Comparison of ENCODE assay signal across 12 mouse cellular contexts in the genomic region with DNA sequence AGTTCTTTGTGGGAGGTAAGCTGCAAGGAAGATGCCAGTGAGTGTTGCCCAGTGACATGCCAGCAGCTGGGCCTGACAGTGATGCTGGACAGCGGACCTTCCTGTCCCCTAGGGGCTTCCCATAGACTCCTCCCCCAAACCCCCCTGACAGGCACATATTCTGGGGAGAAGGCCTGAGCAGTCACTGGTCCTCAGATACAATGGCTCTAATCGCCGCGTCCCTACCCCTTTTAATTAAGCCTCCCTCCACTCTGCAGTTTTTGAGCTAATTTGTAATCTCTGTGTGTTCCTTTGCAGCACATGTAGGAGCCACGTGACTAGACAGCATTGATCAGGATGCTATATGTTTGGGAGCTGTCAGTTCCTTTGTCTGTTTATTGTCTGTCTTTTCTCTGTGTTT. TPM values are rescaled to one million over a fixed set of nuclear protein-coding genes. Genes with fewer than 3 reads are reported as not detected.
A peak's percentile ranks its signal among the peaks of the same experiment; 100 is the strongest.
DNase-seq lines count a peak whose midpoint lies in the region; ATAC-seq and TF ChIP-seq lines count a peak whose summit lies in the region.
"Had no signal": no experiment of that assay in that cellular context is flagged by ENCODE, and none has a peak within 500 bp of the region (broad histone marks: within the 10 kb centered on the region; RNA-seq: fewer than 3 reads in every experiment).

No protein-coding gene starts in this region.

- peak overlapping the region; percentile 54; the same call in 1 of the 2 replicates for H3K27ac ChIP-seq in layer of hippocampus, adult 2 months
- H3K27ac ChIP-seq in forebrain, embryonic 14.5 days (ENCODE audit: low read depth, low read length) = peak overlapping the region; percentile 75
- peak overlapping the region; percentile 3; the same call in 1 of the 2 replicates for H3K27ac ChIP-seq in midbrain, embryonic 11.5 days (ENCODE audit: low read depth, low read length)
- H3K27ac ChIP-seq: lung, embryonic 15.5 days had no signal

- H3K4me3 ChIP-seq in layer of hippocampus, adult 2 months = no peak overlapping the region
- no peak overlapping the region for H3K4me3 ChIP-seq in forebrain, embryonic 14.5 days (ENCODE audit: low read depth, low read length)
- H3K4me3 ChIP-seq in midbrain, embryonic 11.5 days (ENCODE audit: low read depth, low read length) = no peak overlapping the region
- H3K4me3 ChIP-seq: lung, embryonic 15.5 days had no signal

- H3K9me3 ChIP-seq in forebrain, embryonic 14.5 days (replicated peaks; ENCODE audit: control insufficient read depth, low read length) = no peaks in the 10 kb centered on the region
- H3K9me3 ChIP-seq in midbrain, embryonic 11.5 days (ENCODE audit: control insufficient read depth, low read length) = no peaks in the 10 kb centered on the region
- H3K9me3 ChIP-seq: lung, embryonic 15.5 days had no signal

- 4% methylated on average over 5 of the region's 5 CpGs for WGBS in forebrain, embryonic 14.5 days
- 20% methylated on average over 5 of the region's 5 CpGs for WGBS in midbrain, embryonic 11.5 days

- peak; percentile 77 for ATAC-seq in forebrain, embryonic 14.5 days
- ATAC-seq in midbrain, embryonic 11.5 days (ENCODE audit: low FRiP score) = peak; percentile 93
- ATAC-seq: intestine, embryonic 16.5 days had no signal

- peaks cover 27% of the 10 kb centered on the region for H3K4me1 ChIP-seq in forebrain, embryonic 14.5 days (ENCODE audit: control insufficient read depth, insufficient read depth, low read length)
- peaks cover 24% of the 10 kb centered on the region for H3K4me1 ChIP-seq in midbrain, embryonic 11.5 days (ENCODE audit: control insufficient read depth, insufficient read depth, low read length)

- H3K9ac ChIP-seq in forebrain, embryonic 14.5 days (ENCODE audit: low read length) = 0 out of 2 replicates have a peak overlapping the region, but pooled peaks have one; percentile 5
- H3K9ac ChIP-seq in midbrain, embryonic 11.5 days (ENCODE audit: low read length) = no peak overlapping the region
- H3K9ac ChIP-seq: lung, embryonic 15.5 days had no signal

- TF ChIP-seq CTCF in layer of hippocampus, adult 2 months (conservative IDR thresholded peaks at IDR 0.05) = no peak

- no peak for DNase-seq in layer of hippocampus, adult 2 months (ENCODE audit: low spot score in 2 of 2)
- no peak for DNase-seq in layer of hippocampus, adult 8-10 months (ENCODE audit: low spot score in 2 of 2)
- peak; percentile 66 for DNase-seq in forebrain, embryonic 14.5 days (ENCODE audit: low spot score)
- DNase-seq in midbrain, embryonic 11.5 days (ENCODE audit: low spot score, missing footprints) = peak; percentile 91
- DNase-seq in retina, postnatal 1 day = peak; percentile 72
- DNase-seq in adrenal gland, adult 18-20 months (ENCODE audit: low spot score in 2 of 2) = no peak
- no peak for DNase-seq in gastrocnemius, postnatal 10 days
- DNase-seq in adrenal gland, adult 2 months = no peak
- DNase-seq: gastrocnemius, postnatal 14 days had no signal

- no peaks in the 10 kb centered on the region for H3K27me3 ChIP-seq in forebrain, embryonic 14.5 days (replicated peaks; ENCODE audit: control insufficient read depth, insufficient read depth, low read length)
- H3K27me3 ChIP-seq in midbrain, embryonic 11.5 days (ENCODE audit: control insufficient read depth, insufficient read depth, low read length) = no peaks in the 10 kb centered on the region
- H3K27me3 ChIP-seq: CH12.LX; lung, embryonic 15.5 days had no signal

- no peaks in the 10 kb centered on the region for H3K36me3 ChIP-seq in forebrain, embryonic 14.5 days (ENCODE audit: control insufficient read depth, insufficient read depth, low read length)
- no peaks in the 10 kb centered on the region for H3K36me3 ChIP-seq in midbrain, embryonic 11.5 days (ENCODE audit: control insufficient read depth, insufficient read depth, low read length)
- H3K36me3 ChIP-seq: lung, embryonic 15.5 days had no signal

- H3K4me2 ChIP-seq in forebrain, embryonic 14.5 days (ENCODE audit: low read length) = peak overlapping the region; percentile 18; the same call in 1 of the 2 replicates
- H3K4me2 ChIP-seq in midbrain, embryonic 11.5 days = no peak overlapping the region
- H3K4me2 ChIP-seq: lung, embryonic 15.5 days had no signal

RNA-seq across cellular contexts. Expression of a gene that starts 41.6 kb away (rescaled TPM):
- total RNA-seq in layer of hippocampus, adult 2 months (2021) = 100 to 1,000 TPM; 160 to 176 TPM
- 100 to 1,000 TPM; 141 to 206 (median 179) TPM for total RNA-seq in layer of hippocampus, adult 8-10 months (2022)
- 54.2 and 63.7 TPM in 2 replicates for polyA plus RNA-seq in forebrain, embryonic 14.5 days (2014; fragmentation: Nextera tagmentation; extraction: Ambion mirVana)
- polyA plus RNA-seq in midbrain, embryonic 11.5 days (2014; fragmentation: Nextera tagmentation; extraction: Ambion mirVana) = 54.8 and 57.6 TPM in 2 replicates
- 10 to 100 TPM; 36.5 to 49.3 TPM for total RNA-seq in adrenal gland, adult 18-20 months (2021)
- 10 to 100 TPM; 60.2 to 81.2 TPM for total RNA-seq in gastrocnemius, postnatal 10 days (2021)
- total RNA-seq in adrenal gland, adult 2 months (2021) = 10 to 100 TPM; 39.5 to 49.2 TPM
- 33.1 and 37.0 TPM in 2 replicates for polyA plus RNA-seq in adrenal gland, adult 2 months (2012; rRNA removed)

RNA-seq across cellular contexts. Expression of a gene that starts 41.9 kb away (rescaled TPM):
- 100 to 1,000 TPM; 104 to 111 TPM for total RNA-seq in layer of hippocampus, adult 2 months (2021)
- 100 to 1,000 TPM; 106 to 131 (median 119) TPM for total RNA-seq in layer of hippocampus, adult 8-10 months (2022)
- 104 and 119 TPM in 2 replicates for polyA plus RNA-seq in forebrain, embryonic 14.5 days (2014; fragmentation: Nextera tagmentation; extraction: Ambion mirVana)
- 77.0 and 82.5 TPM in 2 replicates for polyA plus RNA-seq in midbrain, embryonic 11.5 days (2014; fragmentation: Nextera tagmentation; extraction: Ambion mirVana)
- 10 to 100 TPM; 45.9 TPM for total RNA-seq in adrenal gland, adult 18-20 months (2021)
- total RNA-seq in gastrocnemius, postnatal 10 days (2021) = 10 to 100 TPM; 15.1 to 19.4 TPM
- total RNA-seq in adrenal gland, adult 2 months (2021) = 10 to 100 TPM; 36.2 to 54.9 TPM
- polyA plus RNA-seq in adrenal gland, adult 2 months (2012; rRNA removed) = 12.2 and 12.6 TPM in 2 replicates

Comparison
In these comparisons a context has a peak if more than half of its experiments do, and no peak if none do; other contexts are left out.
1. DNase-seq: peak in forebrain, embryonic 14.5 days (single experiment), midbrain, embryonic 11.5 days (single experiment) and retina, postnatal 1 day (single experiment); none in layer of hippocampus, adult 2 months (0 of 2), layer of hippocampus, adult 8-10 months (0 of 2), adrenal gland, adult 18-20 months (0 of 2), gastrocnemius, postnatal 10 days (single experiment) and adrenal gland, adult 2 months (single experiment).
2. H3K27ac ChIP-seq: peak in every context shown above with its lines; median percentile 75 in forebrain, embryonic 14.5 days; 54 in layer of hippocampus, adult 2 months; 3 in midbrain, embryonic 11.5 days.